Mouse (Mus musculus): ENCODE data around the gene Gmppa.
A peak's percentile ranks its signal among the peaks of the same experiment; 100 is the strongest.

Gene Gmppa

GRCm38 (mm10) chr1:75487405-75488161, 51.9 kb downstream of the Gmppa start:
- peak; percentile 52 for DNase-seq (ENCODE audit: low spot score)

GRCm38 (mm10) chr1:75490785-75491551, 55.2 kb downstream of the Gmppa start:
- DNase-seq (ENCODE audit: low spot score): no peak

GRCm38 (mm10) chr1:75492579-75493170, 56.9 kb downstream of the Gmppa start:
- no peak for DNase-seq (ENCODE audit: low spot score)
